Mouse (Mus musculus) central nervous system, embryonic 14 days (tissue): Measurements from ENCODE around the gene Olfr716. TPM values are rescaled to one million over a fixed set of nuclear protein-coding genes. Genes with fewer than 3 reads are reported as not detected.

Source experiments
- polyA plus RNA-seq: library from polyadenylated mRNA; depleted of rRNA; stranded (reverse); fragments of >200 nt; gene quantifications from 2 replicates; pipeline ENCODE4 v1.2.3, GENCODE M21; 2012; rRNA removed

Gene Olfr716
- polyA plus RNA-seq: not detected in 2 replicates

GRCm38 (mm10) chr7:107138027-107138426, at the start of gene Olfr716:
Gene Olfr716 (plus strand): TSS chr7:107138327.

GRCm38 (mm10) chr7:107092920-107093319, 45.2 kb upstream of the Olfr716 start, which contains the start of gene Olfr17:
Gene Olfr17 (plus strand): TSS chr7:107093220.

GRCm38 (mm10) chr7:107110269-107110668, 27.9 kb upstream of the Olfr716 start, which contains the start of gene Olfr715b:
Gene Olfr715b (minus strand): TSS chr7:107110369.

GRCm38 (mm10) chr7:107130983-107131382, 7.1 kb upstream of the Olfr716 start, which contains the start of gene Olfr715:
Gene Olfr715 (minus strand): TSS chr7:107131083.

GRCm38 (mm10) chr7:107166690-107167089, 28.6 kb downstream of the Olfr716 start, which contains the start of gene Nlrp14:
Gene Nlrp14 (plus strand): TSS chr7:107166990.

Other genes starting within 250 kb of the Olfr716 start
- gene Olfr707, start 237.1 kb upstream of the Olfr716 start, polyA plus RNA-seq: not detected in 2 replicates
- not detected in 2 replicates for gene Olfr1532-ps1, start 230.3 kb upstream of the Olfr716 start, polyA plus RNA-seq
- gene Olfr709-ps1, start 206.1 kb upstream of the Olfr716 start, polyA plus RNA-seq: not detected in 2 replicates
- gene Olfr710, start 190.0 kb upstream of the Olfr716 start, polyA plus RNA-seq: not detected in 2 replicates
- not detected in 2 replicates for gene Olfr6, start 174.4 kb upstream of the Olfr716 start, polyA plus RNA-seq
- gene Olfr711, start 162.9 kb upstream of the Olfr716 start, polyA plus RNA-seq: not detected in 2 replicates
- gene Olfr2, start 132.3 kb upstream of the Olfr716 start, polyA plus RNA-seq: not detected in 2 replicates
- gene Olfr713, start 107.2 kb upstream of the Olfr716 start, polyA plus RNA-seq: not detected in 2 replicates
- not detected in 2 replicates for gene Olfr714, start 67.3 kb upstream of the Olfr716 start, polyA plus RNA-seq
- not detected in 2 replicates for gene Olfr17, start 45.1 kb upstream of the Olfr716 start, polyA plus RNA-seq
- not detected in 2 replicates for gene Olfr715b, start 28.0 kb upstream of the Olfr716 start, polyA plus RNA-seq
- gene Olfr715, start 7.2 kb upstream of the Olfr716 start, polyA plus RNA-seq: not detected in 2 replicates
- gene Nlrp14, start 28.7 kb downstream of the Olfr716 start, polyA plus RNA-seq: not detected in 2 replicates
- not detected in 2 replicates for gene Rbmxl2, start 71.1 kb downstream of the Olfr716 start, polyA plus RNA-seq
- 9.2 and 9.6 TPM in 2 replicates for gene Syt9, start 232.4 kb downstream of the Olfr716 start, polyA plus RNA-seq